Comparison of ENCODE assay signal across 8 mouse cellular contexts in the genomic region with DNA sequence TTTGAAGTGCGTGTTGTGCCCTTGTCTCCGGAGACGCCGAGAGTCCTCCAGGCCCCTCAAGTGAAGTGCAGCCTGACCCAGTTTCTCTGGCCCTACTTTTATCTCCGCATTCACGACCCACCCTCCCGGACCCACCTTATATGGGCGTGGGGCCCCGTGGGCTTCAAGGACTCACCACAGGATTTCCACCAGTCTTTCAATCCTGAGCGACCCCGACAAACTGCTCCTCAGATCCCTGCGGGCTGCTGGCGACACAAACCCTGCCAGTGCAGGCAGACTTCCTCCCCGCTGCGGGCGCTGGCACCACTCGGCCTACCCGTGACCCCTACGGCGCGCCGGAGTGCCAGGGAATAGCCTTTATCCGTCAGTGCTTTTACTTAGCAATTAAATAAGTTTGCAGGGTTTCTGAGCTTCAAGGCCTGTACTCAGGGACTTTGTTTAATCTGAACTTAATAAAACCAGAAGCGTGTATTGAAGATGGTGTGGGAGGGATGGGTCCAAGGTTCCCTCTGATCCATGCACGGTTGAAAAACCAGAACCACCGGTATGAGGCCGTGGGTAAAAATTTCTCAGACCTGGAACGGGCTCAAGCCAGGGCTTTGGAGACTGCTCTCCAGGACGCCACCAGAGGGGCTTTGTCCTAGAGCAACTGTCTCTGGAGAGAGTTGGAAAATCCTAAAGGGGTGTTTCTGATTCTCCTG. TPM values are rescaled to one million over a fixed set of nuclear protein-coding genes. Genes with fewer than 3 reads are reported as not detected.
A peak's percentile ranks its signal among the peaks of the same experiment; 100 is the strongest.
DNase-seq lines count a peak whose midpoint lies in the region; ATAC-seq and TF ChIP-seq lines count a peak whose summit lies in the region.

A gene (minus strand): TSS at position 568 of the 701 bp plus-strand sequence.

- no peaks in the 10 kb centered on the region for H3K9me3 ChIP-seq in intestine, postnatal 0 days (ENCODE audit: control insufficient read depth)
- H3K9me3 ChIP-seq in limb, embryonic 15.5 days = no peaks in the 10 kb centered on the region

- peak within 1 kb of the TSS; percentile 65 for H3K9ac ChIP-seq in intestine, postnatal 0 days (ENCODE audit: low read depth, low read length)
- H3K9ac ChIP-seq in limb, embryonic 15.5 days = peak within 1 kb of the TSS; percentile 65

- peaks cover 51% of the 10 kb centered on the region for H3K4me1 ChIP-seq in testis, adult 2 months (ENCODE audit: control insufficient read depth, insufficient read depth, low read length)
- H3K4me1 ChIP-seq in intestine, postnatal 0 days (replicated peaks; ENCODE audit: control insufficient read depth, insufficient read depth, low read length) = peaks cover 9% of the 10 kb centered on the region
- H3K4me1 ChIP-seq in limb, embryonic 15.5 days = peaks cover 61% of the 10 kb centered on the region

- DNase-seq in testis, postnatal 14 days (ENCODE audit: low spot score) = no peak
- peak; percentile 82 to 86 for DNase-seq in cerebellum, postnatal 10 days
- DNase-seq in heart, adult 11 months = peak; percentile 97
- DNase-seq in right cerebral cortex, adult 18-20 months = no peak

- no peak for ATAC-seq in intestine, postnatal 0 days
- no peak for ATAC-seq in limb, embryonic 15.5 days (ENCODE audit: insufficient number of reproducible peaks, low FRiP score, low TSS enrichment, low read depth)
- no peak for ATAC-seq in monocyte, adult 5-6 weeks (replicated peaks; ENCODE audit: insufficient number of reproducible peaks, low FRiP score, low TSS enrichment, poor library complexity, severe bottlenecking)

- H3K4me3 ChIP-seq in testis, adult 2 months (ENCODE audit: control insufficient read depth, low read depth, low read length) = peak within 1 kb of the TSS; percentile 94
- H3K4me3 ChIP-seq in intestine, postnatal 0 days (ENCODE audit: low read depth, low read length) = peak within 1 kb of the TSS; percentile 66
- peak within 1 kb of the TSS; percentile 78 for H3K4me3 ChIP-seq in limb, embryonic 15.5 days

- peak within 1 kb of the TSS; percentile 95 for H3K4me2 ChIP-seq in intestine, postnatal 0 days (replicated peaks; ENCODE audit: low read depth)
- H3K4me2 ChIP-seq in limb, embryonic 15.5 days = peak within 1 kb of the TSS; percentile 90

- TF ChIP-seq CTCF in testis, adult 2 months (IDR thresholded peaks at IDR 0.05; ENCODE audit: control insufficient read depth, insufficient read depth, insufficient replicate concordance, low read depth, low read length) = no peak
- TF ChIP-seq CTCF in intestine, postnatal 0 days (IDR thresholded peaks at IDR 0.05; ENCODE audit: low read depth) = no peak

- H3K27me3 ChIP-seq in testis, adult 2 months (ENCODE audit: control insufficient read depth, insufficient read depth, low read length) = peaks cover 5% of the 10 kb centered on the region; the same call in 1 of the 2 replicates
- H3K27me3 ChIP-seq in intestine, postnatal 0 days (replicated peaks; ENCODE audit: control insufficient read depth, insufficient read depth, low read length) = peaks cover 16% of the 10 kb centered on the region
- H3K27me3 ChIP-seq in limb, embryonic 15.5 days = peaks cover 32% of the 10 kb centered on the region

- 2% methylated on average over 29 of the region's 29 CpGs for WGBS in intestine, postnatal 0 days
- WGBS in limb, embryonic 15.5 days = 4% methylated on average over 29 of the region's 29 CpGs

- H3K27ac ChIP-seq in testis, adult 2 months (ENCODE audit: control insufficient read depth, insufficient read depth, low read depth, low read length) = peak within 1 kb of the TSS; percentile 92
- H3K27ac ChIP-seq in intestine, postnatal 0 days (ENCODE audit: low read depth, low read length) = peak within 1 kb of the TSS; percentile 87
- peak within 1 kb of the TSS; percentile 96 for H3K27ac ChIP-seq in limb, embryonic 15.5 days

- no peak for TF ChIP-seq POLR2A in testis, adult 2 months (IDR thresholded peaks at IDR 0.05; ENCODE audit: control insufficient read depth, low read depth, low read length)

- H3K36me3 ChIP-seq in testis, adult 2 months (ENCODE audit: control insufficient read depth, insufficient read depth, low read length) = no peaks in the 10 kb centered on the region
- H3K36me3 ChIP-seq in intestine, postnatal 0 days (ENCODE audit: control insufficient read depth, insufficient read depth) = 0 out of 2 replicates have a peak, but pooled peaks cover under 1% of the 10 kb centered on the region
- H3K36me3 ChIP-seq in limb, embryonic 15.5 days = peaks cover 19% of the 10 kb centered on the region

RNA-seq across cellular contexts. Expression of the gene that starts here (rescaled TPM):
- 15.9 and 20.2 TPM in 2 replicates for polyA plus RNA-seq in testis, adult 2 months (2012; rRNA removed)
- 17.2 and 18.0 TPM in 2 replicates for polyA plus RNA-seq in intestine, postnatal 0 days (2015; fragmentation: Nextera tagmentation; extraction: Ambion mirVana)
- 26.8 and 29.9 TPM in 2 replicates for polyA plus RNA-seq in limb, embryonic 15.5 days (2015; fragmentation: Nextera tagmentation; extraction: Ambion mirVana)
- total RNA-seq in monocyte, adult 5-6 weeks (2017) = 30.4 to 67.0 TPM (median 38.4 TPM) in 3 replicates

Comparison
In these comparisons a context has a peak if more than half of its experiments do, and no peak if none do; other contexts are left out.
1. DNase-seq: peak in cerebellum, postnatal 10 days (2 of 2) and heart, adult 11 months (single experiment); none in testis, postnatal 14 days (single experiment) and right cerebral cortex, adult 18-20 months (single experiment).
2. Peak in every context shown above with its lines, with median percentiles within 50 percentile points of each other: H3K27ac ChIP-seq and H3K4me3 ChIP-seq.